Mouse (Mus musculus) retina, postnatal 7 days (tissue): ENCODE data around the gene D16Ertd472e.
A peak's percentile ranks its signal among the peaks of the same experiment; 100 is the strongest.

ENCODE experiments used
- DNase-seq: peaks from one replicate; pipeline ENCODE4 v3.0.0-alpha.2; 2012; ENCODE audit warnings: low read depth, low spot score

The D16Ertd472e gene

DNA sequence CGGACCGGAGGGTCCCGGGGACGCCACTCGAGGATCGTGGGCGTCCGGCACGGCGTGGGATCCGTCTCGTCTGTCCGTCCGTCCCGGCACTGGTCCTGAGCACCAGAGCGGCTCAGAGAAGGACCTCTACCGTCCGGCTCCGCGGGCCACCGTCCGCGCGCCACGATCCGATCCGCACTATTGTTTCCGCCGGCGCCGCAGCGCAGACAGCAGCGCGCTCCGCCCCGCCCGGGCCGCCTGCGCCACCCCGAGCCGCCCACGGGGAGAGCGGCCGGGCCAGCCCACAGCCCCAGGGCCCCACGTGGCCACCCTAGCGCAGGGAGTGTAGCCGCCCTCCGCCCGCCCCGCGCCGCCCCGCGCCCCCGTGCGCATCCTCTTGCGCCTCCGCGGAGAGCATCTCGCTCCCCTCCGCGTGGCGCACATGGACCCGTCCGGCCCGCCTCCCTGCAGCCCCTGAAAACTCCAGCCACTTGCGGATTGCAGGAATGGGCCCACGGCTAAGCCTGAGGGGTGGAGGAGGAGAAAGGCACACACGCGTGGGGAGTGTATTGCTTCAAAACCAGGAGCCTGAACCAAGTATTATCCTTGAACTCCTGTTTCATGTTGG lies at the start of gene D16Ertd472e:
Gene D16Ertd472e, minus strand, starts transcription at position 231 of the 607 bp plus-strand sequence.
- DNase-seq = peak; percentile 62

DNA sequence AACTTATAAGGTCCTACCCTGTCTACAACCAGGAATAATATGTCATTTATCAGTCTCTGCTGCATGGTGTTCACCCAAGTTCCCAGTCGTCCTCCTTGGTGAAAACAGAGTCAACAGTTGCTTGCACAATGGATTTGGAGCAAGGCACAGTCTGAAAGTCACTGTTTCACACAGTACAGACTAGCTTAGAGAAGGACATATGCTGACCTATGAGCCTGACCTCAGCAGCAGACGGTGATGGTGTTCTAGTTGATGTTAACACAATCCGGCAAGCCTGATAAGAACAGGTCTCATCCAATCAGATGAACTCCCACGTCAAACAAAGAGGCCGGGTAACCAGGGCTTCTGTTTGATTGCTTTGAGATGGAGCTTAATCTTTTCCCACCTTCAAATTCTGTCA lies 46.2 kb upstream of the D16Ertd472e start:
- no peak for DNase-seq

DNA sequence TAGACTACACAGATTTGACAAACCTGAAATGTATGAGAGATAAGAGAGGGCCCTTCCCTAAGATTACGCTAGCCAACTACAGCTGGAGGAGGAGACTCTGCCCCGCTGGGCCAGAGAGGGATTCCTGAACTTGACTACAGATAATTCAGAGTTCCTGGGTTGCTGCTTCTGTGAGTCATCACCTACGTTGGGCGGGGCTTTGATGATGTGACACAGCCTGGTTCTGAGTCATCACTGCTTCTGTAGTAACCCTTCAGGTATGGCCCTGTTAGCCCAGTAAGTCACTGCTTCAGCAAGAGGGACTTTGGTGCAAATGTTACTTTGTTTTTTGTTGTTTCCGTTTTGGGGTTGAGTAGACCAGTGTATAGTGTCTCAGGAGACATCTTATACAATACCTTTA lies 42.9 kb upstream of the D16Ertd472e start:
- DNase-seq = no peak

DNA sequence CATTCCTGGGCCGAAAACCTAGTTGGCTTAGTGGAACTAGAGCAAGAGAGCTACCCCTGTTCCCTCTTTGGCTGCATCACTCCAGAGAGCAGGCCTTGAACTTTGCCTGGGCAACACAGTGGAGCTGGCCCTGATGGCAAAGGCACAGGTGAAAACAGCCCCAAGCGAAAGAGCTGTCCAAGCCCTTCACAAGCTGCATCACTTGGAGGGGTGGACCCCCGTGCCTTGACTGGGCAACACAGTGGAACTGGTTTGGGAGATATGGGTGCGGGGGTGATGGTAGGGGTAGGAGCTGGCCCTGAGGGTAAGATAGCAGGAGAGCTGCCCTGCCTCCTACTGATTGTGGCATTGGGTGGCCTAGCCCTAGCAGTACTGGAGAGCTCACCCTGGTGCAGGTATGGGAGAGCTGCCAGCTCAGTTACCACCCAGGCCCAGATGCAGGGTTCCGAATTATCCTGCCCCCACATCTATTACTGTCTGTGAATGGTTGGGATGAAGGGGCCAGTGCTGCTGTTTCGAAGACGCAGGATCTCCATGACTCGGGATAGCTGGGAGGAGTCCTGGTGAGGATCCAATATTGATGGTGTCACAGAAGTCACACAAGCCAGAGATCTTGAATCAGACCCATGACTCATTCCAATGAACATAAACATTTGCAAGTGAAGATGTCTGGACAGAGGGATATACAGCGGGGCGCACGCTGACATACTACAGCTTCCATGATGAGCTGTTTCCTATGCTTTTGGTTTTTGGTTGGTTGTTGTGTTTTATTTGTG lies 41.4 kb upstream of the D16Ertd472e start:
- DNase-seq = no peak

DNA sequence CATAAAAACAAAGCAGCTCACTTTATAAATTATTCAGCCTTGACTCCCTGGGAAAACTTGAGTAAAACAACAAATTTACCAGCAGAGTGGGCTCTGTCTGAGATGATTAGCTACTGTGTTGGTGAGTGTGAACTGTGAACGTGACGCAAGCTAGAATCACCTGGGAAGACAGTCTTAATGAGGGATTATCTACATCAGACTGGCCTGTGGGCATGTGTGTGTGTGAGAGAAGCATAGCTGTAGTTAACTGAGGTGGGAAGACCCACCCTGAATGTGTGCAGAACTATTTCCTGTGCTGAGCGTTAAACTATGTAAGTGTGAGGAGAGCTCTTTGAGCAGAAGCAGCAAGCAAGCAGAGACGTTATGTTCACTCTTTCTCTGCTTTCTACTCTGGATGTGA lies 29.7 kb upstream of the D16Ertd472e start:
- no peak for DNase-seq

DNA sequence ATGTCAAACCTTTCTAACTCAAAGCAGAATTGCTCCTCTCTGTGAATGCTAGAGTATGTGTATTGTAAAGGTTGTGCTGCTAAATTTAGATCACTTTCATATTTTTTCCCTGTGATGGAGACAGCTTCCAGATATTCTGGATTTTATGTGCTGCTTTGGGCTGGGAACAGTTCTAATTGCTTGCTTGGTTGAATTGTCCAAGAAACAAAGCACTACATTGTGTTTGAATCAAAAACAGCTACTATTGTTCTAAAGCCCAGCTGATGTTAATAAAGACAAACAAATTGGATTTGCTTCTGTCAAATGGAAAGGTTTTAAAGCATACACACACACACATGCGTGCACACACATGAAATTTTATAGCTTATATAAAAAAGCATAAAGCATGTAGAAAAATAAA lies 22.4 kb upstream of the D16Ertd472e start:
- DNase-seq = no peak

DNA sequence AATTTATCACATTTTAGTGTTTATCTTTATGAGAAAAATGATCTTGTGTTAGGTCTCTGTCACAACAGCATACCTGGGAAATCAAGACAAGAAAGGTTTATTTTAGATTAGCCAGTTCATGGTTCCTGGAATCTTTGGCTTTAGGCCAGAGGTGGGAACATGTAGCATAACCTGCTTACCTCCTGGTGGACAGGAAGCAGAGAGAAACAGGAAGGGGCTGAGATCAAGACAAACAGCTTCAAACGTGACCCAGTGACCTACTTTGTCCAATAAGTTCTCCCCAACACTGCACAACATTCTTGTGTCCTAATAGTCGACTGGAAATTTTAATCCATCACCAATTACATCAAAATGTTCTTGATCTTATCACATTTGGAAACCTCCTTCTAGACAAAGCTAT lies 19.9 kb upstream of the D16Ertd472e start:
- no peak for DNase-seq

DNA sequence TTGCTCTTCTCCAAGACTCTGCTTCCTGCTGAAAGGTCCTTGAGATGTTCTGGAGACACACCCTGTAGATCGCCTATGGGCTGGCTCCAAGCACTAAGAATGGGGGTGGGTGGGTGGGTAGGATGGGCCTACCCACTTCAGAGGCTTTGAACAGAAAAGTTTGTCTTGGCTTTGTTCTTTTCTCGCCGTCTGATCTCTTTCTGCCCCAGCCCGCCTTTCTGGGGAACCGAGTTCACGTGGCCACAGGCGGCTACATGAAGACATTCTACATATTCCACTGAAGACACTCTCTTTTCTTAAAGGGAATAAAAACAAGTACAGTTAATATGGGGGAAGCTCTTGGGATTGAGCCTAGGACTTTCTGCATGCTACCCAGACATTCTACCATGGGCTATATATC lies 19.3 kb upstream of the D16Ertd472e start:
- no peak for DNase-seq

DNA sequence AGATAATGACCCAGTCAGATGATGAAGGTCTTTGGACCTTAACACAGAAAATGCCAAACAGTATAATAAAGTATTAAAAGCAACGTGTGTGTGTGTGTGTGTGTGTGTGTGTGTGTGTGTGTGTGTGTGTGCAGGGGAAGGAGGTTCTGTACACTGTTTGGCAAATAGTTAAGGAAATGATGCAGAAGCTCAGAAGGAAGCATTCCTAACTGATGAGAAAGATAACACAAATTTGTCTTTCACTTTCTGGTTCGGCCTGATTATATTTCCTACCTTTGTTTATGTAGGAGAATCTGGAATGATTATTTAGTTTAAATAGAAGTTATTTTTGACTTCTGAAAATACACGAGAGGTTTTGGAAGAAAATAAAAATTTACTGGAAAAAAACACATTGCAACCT lies 17.6 kb upstream of the D16Ertd472e start:
- DNase-seq = no peak

DNA sequence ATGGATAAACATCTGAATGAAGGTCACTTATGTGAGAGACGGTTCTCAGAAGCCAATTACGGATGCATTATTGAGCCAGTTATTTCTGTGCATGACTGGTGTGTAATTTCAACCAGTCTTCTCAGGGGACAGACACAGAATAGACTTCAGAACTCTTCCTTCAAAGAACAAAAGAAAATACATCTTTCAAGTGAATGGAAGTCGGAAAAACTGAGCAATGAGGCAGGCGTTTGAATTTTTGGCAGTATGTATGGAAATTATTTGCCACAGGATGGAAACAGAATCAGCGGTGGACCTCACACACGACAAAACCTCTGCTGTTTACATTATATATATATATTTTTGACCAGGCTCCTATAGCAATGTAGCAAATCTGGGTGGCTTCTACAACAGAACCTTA lies 14.6 kb upstream of the D16Ertd472e start:
- no peak for DNase-seq

DNA sequence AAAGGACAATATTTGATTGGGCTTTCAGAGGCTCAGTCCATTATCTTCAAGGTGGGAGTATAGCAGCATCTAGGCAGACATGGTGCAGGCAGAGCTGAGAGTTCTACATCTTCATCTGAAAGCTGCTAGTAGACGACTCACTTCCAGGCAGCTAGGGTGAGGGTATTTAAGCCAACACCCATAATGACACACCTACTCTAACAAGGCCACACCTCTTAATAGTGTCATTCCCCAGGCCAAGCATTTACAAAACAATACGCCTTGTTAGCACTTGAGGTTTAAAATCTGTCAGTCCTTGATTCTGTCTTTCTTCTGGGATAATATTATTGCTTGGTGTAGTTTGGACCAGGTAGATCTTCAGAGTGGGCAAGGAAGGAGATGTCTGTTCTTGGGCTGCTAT lies 12.3 kb upstream of the D16Ertd472e start:
- DNase-seq = no peak

DNA sequence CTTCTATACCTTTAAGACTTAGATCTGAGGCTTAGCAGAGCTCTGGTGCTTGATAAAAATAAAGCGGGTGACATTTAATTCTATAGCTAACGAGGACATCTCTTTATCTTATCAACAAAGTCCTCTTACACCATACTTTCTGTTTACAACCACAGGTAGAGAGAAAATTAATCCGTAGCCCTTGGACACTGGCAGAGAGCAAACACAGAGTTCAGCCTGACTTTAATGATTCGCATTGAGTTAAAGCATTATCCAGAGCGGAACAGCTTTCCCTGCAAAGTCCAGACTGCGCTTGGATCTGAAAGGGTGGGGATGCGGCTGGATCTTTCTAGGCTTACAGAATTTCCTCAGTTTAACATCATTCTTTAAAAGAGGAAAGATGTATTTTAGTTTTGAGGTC lies 10.1 kb upstream of the D16Ertd472e start:
- no peak for DNase-seq

DNA sequence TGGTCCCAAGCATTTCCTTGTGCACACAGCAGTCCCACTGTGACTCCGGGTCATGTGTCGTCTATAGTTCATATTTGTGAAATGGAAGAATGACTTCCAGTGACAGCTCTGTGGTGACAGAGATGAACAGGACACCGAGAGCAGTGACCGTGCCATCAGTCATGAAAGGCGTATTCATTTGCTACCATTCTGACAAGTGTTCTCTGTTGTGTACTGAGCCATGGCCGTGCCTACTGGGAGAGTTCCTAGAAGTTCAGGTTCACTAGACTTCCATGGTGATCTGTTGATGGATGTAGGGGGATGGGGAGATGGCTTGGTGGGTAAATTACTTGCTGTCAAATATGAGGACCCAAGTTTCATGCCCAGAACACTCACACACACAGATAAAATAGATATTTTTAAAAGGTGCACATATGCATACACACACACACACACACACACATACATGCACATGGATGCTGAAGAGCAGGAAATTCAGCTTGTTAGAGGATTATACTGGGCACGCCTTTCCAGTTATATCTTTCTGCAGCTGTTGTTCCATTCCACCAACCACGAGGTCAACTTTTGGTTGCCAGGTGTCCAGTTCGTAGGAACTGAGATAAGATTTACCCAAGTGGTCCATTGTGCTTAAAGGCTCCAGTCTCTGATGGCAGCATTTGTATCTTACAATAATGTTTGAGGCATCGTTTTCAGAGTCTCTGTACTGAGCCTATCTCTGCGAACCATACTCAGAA lies 9.3 kb upstream of the D16Ertd472e start:
- no peak for DNase-seq

DNA sequence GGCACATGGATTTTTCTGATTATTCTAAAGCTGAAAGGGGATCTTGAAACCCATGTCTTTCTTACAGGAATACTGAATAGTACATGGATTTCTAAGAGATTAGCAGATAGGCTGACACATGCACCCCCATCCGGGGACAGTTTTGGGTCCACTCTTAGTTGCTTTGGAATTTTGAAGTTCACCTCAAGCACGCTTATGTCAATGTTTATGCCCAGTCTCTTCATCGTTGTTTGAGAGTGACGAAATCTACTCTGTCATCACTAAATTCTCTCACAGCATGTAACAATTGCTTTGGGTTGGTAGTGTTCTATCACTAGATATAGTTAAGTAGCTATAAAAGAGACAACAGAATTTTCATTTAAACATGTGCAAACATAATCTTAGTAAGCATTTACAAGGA lies 8.7 kb upstream of the D16Ertd472e start:
- no peak for DNase-seq

DNA sequence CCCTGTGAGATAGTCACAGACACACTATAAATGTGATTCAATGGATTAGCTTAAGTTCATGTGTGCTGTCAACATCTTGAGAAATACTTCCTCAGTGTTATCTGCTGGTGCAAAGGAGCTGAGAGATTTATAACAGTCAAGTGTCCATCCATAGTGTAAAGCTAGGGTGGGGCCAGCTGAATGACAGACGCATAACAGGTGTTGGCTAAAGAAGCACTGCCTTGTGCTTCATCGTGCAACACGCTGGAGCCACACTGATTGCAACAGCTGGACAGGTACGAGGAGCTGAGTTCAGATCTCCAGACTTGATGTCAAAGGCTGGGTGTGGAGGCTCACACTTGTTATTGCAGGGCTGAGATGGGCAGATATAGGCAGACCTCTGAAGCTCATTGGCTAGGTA lies 7.5 kb upstream of the D16Ertd472e start:
- DNase-seq = no peak

DNA sequence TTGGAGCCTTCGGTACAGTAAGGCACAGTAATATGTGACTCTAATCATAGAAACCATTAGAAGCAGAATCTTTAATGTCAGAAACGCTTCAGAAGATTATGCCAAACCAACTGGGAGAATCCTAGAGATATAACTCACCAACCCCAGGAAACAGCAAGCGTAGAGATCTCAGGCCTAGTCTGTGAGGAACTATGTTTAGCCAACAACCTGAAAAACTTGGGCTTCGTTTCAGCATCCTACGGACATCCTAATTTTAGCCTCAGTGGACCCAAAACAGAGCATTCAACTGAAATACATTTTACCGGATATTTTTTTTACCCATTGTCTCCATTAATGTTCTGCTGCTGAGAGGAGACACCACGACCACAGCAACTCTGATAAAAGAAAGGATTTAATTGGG lies 3.9 kb upstream of the D16Ertd472e start:
- DNase-seq = no peak

DNA sequence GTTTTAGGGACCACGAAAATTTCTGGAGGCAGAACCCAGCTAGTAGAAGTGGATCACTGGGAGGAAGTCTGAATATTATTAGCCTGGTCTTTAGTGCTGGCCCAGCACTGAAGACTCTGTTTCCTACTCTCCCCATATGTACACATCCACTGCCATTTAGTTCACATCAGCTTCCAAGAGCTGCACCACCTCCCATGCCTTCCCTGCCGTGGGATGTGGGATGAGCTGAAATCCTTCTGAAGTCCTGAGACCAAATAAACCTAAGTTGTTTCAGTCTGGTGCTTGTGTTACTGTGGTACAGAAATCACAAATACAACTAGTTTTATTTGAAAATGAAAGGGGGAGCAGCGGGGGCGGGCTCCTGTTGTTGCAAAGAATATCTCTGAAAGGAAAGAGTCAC lies 2.9 kb upstream of the D16Ertd472e start:
- no peak for DNase-seq

DNA sequence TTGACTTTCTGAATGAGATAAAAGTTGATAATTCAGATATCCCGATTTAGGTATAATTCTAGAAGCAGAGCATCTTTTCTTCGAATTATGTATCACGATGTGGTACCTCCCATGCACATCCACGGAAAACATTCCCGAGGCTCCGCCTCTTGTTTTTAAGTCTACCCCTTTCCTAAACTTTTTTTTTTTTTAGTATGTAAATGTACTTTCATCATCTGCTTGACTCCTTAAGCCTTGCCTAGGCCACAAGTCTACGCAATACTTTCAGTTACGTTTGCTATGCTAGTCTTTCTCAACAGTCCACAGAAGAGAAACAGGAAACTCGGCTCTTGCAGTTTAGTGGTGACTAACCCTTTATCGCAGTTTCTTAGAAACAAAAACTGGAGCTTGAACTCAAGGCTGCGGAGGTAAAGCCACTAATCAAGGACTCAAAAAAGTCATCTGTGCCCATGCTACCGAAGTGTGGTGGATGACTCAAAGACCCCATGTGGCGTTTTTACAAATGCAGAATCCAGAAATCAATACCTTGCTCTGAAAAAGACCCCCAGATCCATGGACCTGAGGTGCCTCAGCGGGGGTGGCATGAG lies 670 bp upstream of the D16Ertd472e start:
- no peak for DNase-seq

DNA sequence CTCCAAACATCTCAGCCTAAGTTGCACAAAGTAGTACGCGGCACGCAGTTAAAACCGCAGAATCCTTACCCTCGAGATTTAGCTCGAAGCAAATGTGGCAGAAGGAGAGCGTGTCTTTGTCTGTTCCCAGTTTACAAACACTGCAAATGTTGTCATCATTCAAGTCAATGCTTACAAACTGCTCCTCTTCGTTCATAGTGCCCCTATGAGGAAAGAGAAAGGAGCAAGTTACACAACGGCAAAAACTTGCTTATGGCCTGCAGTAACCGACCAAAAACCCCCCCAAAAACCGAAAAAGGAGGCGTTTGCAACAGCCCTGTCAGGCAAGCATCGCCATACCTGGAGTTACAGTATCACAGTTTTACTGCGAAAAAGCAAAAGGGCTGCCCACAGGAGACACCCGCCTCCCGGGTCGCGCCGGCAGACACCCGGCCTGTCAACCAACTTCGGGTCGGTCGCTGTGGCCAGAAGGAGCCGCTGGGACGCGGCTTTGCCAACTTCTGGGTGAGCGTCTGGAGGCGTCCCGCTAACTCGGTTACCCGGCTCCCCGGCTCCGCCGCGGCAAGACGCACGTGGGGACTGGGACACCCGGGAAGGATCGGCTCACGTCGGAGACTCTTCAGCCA lies 543 bp downstream of the D16Ertd472e start:
- DNase-seq = peak; percentile 33

DNA sequence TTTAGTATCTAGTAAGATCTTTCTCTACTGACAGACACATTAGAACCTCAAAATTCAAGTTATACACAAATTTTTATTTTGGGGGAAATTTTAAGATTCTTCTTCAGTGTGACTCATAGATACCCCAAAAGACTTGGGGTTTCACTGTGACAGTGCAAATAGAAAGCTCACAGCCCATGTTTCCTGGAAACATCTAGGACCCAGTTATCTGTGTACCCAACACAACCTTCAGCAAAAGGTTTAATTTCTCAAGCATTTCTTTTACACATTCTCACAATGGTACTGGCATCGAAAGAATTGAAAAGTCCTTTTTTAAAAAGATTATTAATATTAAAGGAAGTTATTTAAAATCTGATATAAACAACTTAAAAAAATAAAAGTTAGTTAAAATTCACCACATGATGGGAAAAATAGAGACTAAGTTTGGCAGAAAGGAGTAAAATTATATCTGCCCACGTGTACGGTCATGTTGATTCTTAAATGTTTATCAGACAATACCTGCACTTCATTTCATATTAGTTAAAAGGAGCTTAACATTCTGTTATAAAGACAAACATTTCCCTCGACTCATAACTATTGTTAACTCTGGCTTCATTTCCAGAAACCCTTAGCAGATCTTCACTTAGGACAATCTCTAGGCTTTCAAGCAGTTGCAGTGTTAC lies 1.2 kb downstream of the D16Ertd472e start:
- DNase-seq = no peak

DNA sequence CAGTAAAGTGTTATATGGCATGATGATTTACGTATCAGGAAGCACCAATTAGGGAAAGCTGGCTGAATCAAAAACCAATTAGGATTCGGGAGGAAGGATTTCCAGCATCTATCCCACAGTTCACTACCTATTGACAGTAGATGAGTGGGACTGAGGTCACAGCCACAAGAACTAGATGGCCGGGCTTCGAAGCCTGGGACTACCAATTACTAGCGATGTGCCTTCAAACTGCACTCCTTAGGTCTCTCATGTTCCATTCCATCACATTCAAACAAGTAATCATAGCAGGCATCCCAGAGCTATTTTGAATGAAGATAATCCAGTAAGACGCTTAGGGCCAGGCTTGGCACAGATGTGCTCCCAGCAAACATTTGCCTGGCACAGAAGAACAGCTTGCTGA lies 2.3 kb downstream of the D16Ertd472e start:
- DNase-seq = no peak
